Mouse (Mus musculus) heart, adult 2 months (tissue): ENCODE results near the gene Ces1e.

Experiments
- CTCF ChIP-seq: fragments of 200-600 bp; IDR thresholded peaks from 2 replicates; pipeline ENCODE4 v1.8.1; 2022; ENCODE audit warnings: antibody characterized with exemption, mild to moderate bottlenecking, moderate library complexity
- EP300 ChIP-seq: fragments of 200-500 bp; IDR thresholded peaks from 2 replicates; pipeline ENCODE4 v1.6.1; 2011; ENCODE audit warnings: low read depth, low read length, control low read depth; ENCODE audit not compliant: insufficient read depth

GRCm38 (mm10) chr8:93217867-93218266 lies 11.6 kb downstream of the Ces1e start:
- TF ChIP-seq CTCF (peak; percentile 64), EP300 (no peak)
